Mouse (Mus musculus) CD4-positive, CD25-positive, alpha-beta regulatory T cell, adult 9 weeks (primary cell): ENCODE data around the gene Tbc1d17. TPM values are rescaled to one million over a fixed set of nuclear protein-coding genes. Genes with fewer than 3 reads are reported as not detected.

Source experiments
- polyA plus RNA-seq: library from polyadenylated mRNA; unstranded; fragments of 100-300 nt; shearing (Covaris generic); gene quantifications from one replicate; pipeline ENCODE4 v1.2.1, GENCODE M21; 2017

Gene Tbc1d17
- polyA plus RNA-seq, result 112 TPM

GRCm38 (mm10) chr7:44848561-44849415, at the start of gene Tbc1d17, which contains the start of gene Akt1s1:
TSS of gene Tbc1d17 (minus strand) at chr7:44849079.
TSS of gene Akt1s1 (plus strand) at chr7:44848991.

GRCm38 (mm10) chr7:44895593-44896434, 46.9 kb upstream of the Tbc1d17 start, which contains the start of gene Fuz:
TSS of gene Fuz (plus strand) at chr7:44896079.

GRCm38 (mm10) chr7:44892276-44892921, 43.5 kb upstream of the Tbc1d17 start, which contains the start of gene Med25:
TSS of gene Med25 (minus strand) at chr7:44892712.

GRCm38 (mm10) chr7:44869697-44870528, 21.0 kb upstream of the Tbc1d17 start, which contains the start of gene Ptov1:
TSS of gene Ptov1 (minus strand) at chr7:44869788.

GRCm38 (mm10) chr7:44857042-44857552, 8.2 kb upstream of the Tbc1d17 start, which contains the start of gene Pnkp:
TSS of gene Pnkp (plus strand) at chr7:44857139.

GRCm38 (mm10) chr7:44816470-44817021, 32.3 kb downstream of the Tbc1d17 start, which contains the start of gene Atf5:
TSS of gene Atf5 (minus strand) at chr7:44816658.

GRCm38 (mm10) chr7:44815721-44816469, 33.0 kb downstream of the Tbc1d17 start, which contains the start of the genes Nup62 and Il4i1:
TSS of gene Nup62 (plus strand) at chr7:44816088.
TSS of gene Il4i1 (plus strand) at chr7:44816387.

Other genes with a start within 250 kb of the Tbc1d17 start
- gene Myh14, start 178.2 kb downstream of the Tbc1d17 start, polyA plus RNA-seq, result not detected
- not detected for gene Izumo2, start 140.3 kb downstream of the Tbc1d17 start, polyA plus RNA-seq
- 112 TPM for gene Vrk3, start 100.7 kb downstream of the Tbc1d17 start, polyA plus RNA-seq
- gene Zfp473, start 98.0 kb downstream of the Tbc1d17 start, polyA plus RNA-seq, result 0.57 TPM
- gene Nup62, start 33.0 kb downstream of the Tbc1d17 start, polyA plus RNA-seq, result 58.7 TPM
- 2.0 TPM for gene Il4i1, start 32.7 kb downstream of the Tbc1d17 start, polyA plus RNA-seq
- gene Atf5, start 32.4 kb downstream of the Tbc1d17 start, polyA plus RNA-seq, result 0.36 TPM
- gene Akt1s1, start 88 bp downstream of the Tbc1d17 start, polyA plus RNA-seq, result 12.1 TPM
- 100 TPM for gene Pnkp, start 8.1 kb upstream of the Tbc1d17 start, polyA plus RNA-seq
- gene Ptov1, start 20.7 kb upstream of the Tbc1d17 start, polyA plus RNA-seq, result 9.9 TPM
- gene Med25, start 43.6 kb upstream of the Tbc1d17 start, polyA plus RNA-seq, result 26.9 TPM
- 50.8 TPM for gene Fuz, start 47.0 kb upstream of the Tbc1d17 start, polyA plus RNA-seq
- gene Ap2a1, start 80.4 kb upstream of the Tbc1d17 start, polyA plus RNA-seq, result 26.9 TPM
- not detected for gene Tsks, start 94.1 kb upstream of the Tbc1d17 start, polyA plus RNA-seq
- gene Cpt1c, start 125.8 kb upstream of the Tbc1d17 start, polyA plus RNA-seq, result 0.55 TPM
- gene Prmt1, start 137.5 kb upstream of the Tbc1d17 start, polyA plus RNA-seq, result 210 TPM
- 255 TPM for gene Irf3, start 148.6 kb upstream of the Tbc1d17 start, polyA plus RNA-seq
- 35.2 TPM for gene Bcl2l12, start 149.6 kb upstream of the Tbc1d17 start, polyA plus RNA-seq
- 22.7 TPM for gene Scaf1, start 167.3 kb upstream of the Tbc1d17 start, polyA plus RNA-seq
- 6.3 TPM for gene Rras, start 168.9 kb upstream of the Tbc1d17 start, polyA plus RNA-seq
- gene Prr12, start 203.8 kb upstream of the Tbc1d17 start, polyA plus RNA-seq, result 4.8 TPM
- 148 TPM for gene Nosip, start 213.3 kb upstream of the Tbc1d17 start, polyA plus RNA-seq
- 3.3 TPM for gene Prrg2, start 213.6 kb upstream of the Tbc1d17 start, polyA plus RNA-seq
- gene Rcn3, start 243.1 kb upstream of the Tbc1d17 start, polyA plus RNA-seq, result 10.8 TPM